Mouse (Mus musculus) left cerebral cortex, postnatal 14 days (tissue): ENCODE data around the gene Plekhj1. TPM values are rescaled to one million over a fixed set of nuclear protein-coding genes. Genes with fewer than 3 reads are reported as not detected.
"Not testable (repeated sequence)": the region's sequence is repeated elsewhere in the genome, so short reads cannot be mapped to it uniquely, and the experiment has no call there.

Source experiments
- DNase-seq, 2 experiments: peaks; one replicate each; pipeline ENCODE4 v3.0.0; 2021 to 2022; ENCODE audit warnings: low spot score in 2 of 2, mixed read lengths in 1 of 2
- intact Hi-C: fragments of 180-260 bp; cut with DNase I; formaldehyde crosslinking; loops from one replicate; pipeline ENCODE4 v1.15.1; 2025
- total RNA-seq, 2 experiments: library from RNA; stranded (reverse); gene quantifications; 2 replicates each; pipeline ENCODE4 v1.2.3; 2021

Plekhj1 gene
- total RNA-seq, 2 experiments from 2014 or later = 60.0 to 62.8 TPM

- no peak for DNase-seq
- intact Hi-C loops = loop anchor here (5.0 kb wide), 1 partner anchor 49 kb away; no protein-coding TSS in a partner anchor
These were observed 29.5 kb upstream of the Plekhj1 start for GRCm38 (mm10) chr10:80827870-80828420.

- intact Hi-C loops = loop anchor here (5.0 kb wide), 1 partner anchor 50 kb away; no protein-coding TSS in a partner anchor
- no peak for DNase-seq
These were observed 28.8 kb upstream of the Plekhj1 start for GRCm38 (mm10) chr10:80827063-80827869.

DNA sequence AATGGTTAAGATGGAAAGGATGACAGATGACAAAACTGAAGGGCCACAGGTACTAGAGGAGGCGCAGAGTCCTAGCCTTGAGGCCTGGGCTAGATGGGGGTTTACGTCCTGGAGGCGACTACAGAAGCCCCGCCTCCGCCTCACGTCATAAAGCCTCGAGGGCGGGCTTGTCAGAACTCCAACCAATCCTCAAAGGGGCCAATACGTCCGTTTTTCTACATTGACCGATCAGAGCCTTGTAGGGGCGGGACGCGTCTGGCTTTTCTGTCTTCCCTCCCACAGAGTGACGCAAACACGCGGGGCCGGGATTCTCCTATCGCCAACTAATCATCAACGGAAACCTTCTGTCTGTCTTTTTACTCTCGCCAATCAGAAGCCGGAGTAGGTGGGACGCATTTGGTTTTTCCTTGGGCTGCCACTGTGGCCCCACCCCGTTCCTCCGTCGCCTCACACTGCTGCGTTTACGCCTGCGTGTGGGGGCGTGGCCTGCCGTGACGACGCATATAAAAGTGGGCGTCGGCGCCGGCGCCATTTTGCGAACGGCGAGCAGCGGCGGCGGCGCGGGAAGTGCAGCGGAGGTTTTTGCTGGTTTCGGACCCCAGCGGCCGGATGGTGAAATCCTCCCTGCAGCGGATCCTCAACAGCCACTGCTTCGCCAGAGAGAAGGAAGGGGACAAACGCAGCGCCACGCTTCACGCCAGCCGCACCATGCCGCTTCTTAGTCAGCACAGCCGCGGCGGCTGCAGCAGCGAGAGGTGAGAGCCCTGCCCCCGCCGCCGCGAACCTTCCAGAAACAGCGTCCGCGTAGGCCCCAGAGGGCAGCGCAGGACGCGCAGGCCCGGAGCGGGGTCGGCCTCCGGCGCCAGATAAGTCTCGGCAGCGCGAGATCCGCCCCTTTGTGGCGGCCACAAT, 28.0 kb upstream of the Plekhj1 start, which contains the start of gene Oaz1:
Gene Oaz1, plus strand, starts transcription at position 506 of the 912 bp plus-strand sequence.
- intact Hi-C loops = loop anchor here (5.0 kb wide), 1 partner anchor 51 kb away; no protein-coding TSS in a partner anchor
- peak; percentile 99 to 100 for DNase-seq

- no peak for DNase-seq
- intact Hi-C loops = loop anchor here (5.0 kb wide), 1 partner anchor 52 kb away; no protein-coding TSS in a partner anchor
These were observed 26.4 kb upstream of the Plekhj1 start for GRCm38 (mm10) chr10:80824827-80825226.

GRCm38 (mm10) chr10:80823847-80824643, 25.6 kb upstream of the Plekhj1 start:
- DNase-seq = no peak
- intact Hi-C loops = no loop called here

- no peak for DNase-seq
- intact Hi-C loops = no loop called here
These were observed 24.9 kb upstream of the Plekhj1 start for GRCm38 (mm10) chr10:80823316-80823715.

DNA sequence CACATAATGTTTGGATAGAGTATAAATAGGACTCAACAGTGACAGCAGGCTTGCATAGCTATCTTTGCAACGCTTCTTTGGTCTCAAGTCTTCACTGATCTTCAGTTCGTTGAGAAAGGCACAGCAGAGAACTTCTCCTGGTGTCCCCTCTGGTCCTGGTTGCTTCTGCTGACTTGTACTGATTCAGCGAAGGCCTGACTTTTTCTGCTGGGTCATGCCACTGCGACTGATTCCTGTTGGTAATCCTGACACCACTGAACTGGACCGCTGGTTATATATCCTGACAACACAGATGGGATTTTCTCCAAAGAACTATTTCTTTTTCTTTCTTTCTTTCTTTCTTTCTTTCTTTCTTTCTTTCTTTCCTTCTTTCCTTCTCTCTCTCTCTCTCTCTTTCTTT, 24.1 kb upstream of the Plekhj1 start:
- intact Hi-C loops = no loop called here
- no peak for DNase-seq

DNA sequence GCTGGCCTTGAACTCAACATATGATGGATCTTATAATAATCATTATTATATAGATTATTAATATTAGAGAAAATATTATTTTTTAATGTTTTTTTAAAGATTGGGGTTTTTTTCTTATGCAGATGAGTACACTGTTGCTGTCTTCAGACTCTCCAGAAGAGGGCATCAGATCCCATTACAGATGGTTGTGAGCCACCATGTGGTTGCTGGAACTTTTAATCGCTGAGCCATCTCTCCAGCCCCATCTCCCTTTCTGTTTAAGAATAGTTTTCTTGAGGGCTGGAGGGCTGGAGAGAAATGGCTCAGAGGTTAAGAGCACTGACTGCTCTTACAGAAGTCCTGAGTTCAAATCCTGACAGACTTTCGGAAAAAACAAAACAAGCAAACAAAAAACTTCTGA, 23.6 kb upstream of the Plekhj1 start:
- intact Hi-C loops = no loop called here
- DNase-seq = no peak

DNA sequence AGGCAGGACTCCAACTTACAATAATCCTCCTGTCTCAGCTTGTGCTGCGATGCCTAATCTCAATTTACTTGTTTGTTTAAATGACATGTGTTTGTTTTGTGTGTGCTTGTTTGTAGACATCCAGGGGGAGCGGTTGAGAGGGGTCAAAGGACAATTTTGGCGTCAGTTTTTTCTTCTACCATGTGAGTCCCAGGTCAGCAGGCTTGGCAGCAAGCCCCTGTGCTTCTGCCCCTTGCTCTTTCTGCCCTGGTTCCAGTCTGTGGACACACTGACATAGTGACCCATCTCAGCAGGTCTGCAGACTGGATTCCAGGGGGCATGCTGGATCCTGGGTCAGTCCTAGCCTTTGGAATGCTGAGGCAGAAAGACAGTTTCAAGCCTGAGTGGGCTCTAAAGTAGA, 21.0 kb upstream of the Plekhj1 start:
- no peak for DNase-seq
- intact Hi-C loops = no loop called here

GRCm38 (mm10) chr10:80818599-80819281, 20.3 kb upstream of the Plekhj1 start:
- DNase-seq = no peak
- intact Hi-C loops = no loop called here

DNA sequence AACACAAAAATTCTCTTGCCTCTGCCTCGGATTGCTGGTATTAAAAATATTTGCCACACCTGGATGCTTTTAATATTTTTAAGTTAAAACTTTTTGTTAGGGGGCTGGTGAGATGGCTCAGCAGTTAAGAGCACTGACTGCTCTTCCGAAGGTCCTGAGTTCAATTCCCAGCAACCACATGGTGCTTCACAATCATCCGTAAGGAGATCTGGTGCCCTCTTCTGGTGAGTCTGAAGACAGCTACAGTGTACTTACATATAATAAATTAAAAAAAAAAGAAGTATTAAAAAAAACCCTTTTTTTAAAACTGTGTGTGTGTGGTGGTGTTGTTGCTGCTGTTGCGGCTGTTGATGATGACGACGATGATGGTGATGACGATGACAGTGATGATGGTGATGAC, 19.5 kb upstream of the Plekhj1 start:
- intact Hi-C loops, DNase-seq: not testable (repeated sequence)

- intact Hi-C loops = no loop called here
- no peak for DNase-seq
These were observed 18.7 kb upstream of the Plekhj1 start for GRCm38 (mm10) chr10:80817164-80817563.

DNA sequence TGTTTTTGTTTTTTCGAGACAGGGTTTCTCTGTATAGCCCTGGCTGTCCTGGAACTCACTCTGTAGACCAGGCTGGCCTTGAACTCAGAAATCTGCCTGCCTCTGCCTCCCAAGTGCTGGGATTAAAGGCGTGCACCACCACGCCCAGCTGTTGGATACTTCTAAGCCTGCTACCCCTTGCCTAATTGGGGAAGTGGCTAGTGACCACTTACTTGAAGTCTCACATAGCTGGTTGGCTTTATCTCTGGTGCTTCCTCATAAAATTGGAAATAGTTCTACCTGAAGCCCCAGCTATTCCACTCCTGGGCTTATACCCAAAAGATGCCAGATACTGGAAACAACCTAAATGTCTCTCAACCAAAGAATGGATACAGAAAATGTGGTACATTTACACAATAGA, 17.9 kb upstream of the Plekhj1 start:
- intact Hi-C loops, DNase-seq: not testable (repeated sequence)

- no peak for DNase-seq
- intact Hi-C loops = no loop called here
These were observed 16.4 kb upstream of the Plekhj1 start for GRCm38 (mm10) chr10:80814800-80815199.

DNA sequence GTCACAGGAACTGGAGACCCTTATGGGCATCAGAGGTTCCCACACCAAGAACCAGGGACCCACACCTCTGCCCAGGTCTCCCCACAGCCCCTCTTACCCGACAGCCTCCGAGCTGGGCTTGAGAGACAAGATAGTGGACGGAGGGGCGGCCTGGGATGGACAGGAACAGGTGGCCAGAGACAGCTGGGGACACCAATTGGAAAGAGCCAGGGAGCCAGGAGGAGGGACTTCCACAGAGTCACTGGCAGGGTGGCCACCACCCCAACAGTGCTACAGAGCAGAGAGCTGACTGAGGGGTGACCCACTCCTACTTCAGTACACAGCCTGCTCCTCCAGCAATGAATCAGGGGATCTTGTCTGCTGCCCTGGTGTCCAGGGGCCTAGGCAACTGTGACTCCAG, 14.9 kb upstream of the Plekhj1 start, which contains the start of gene Jsrp1:
Gene Jsrp1, minus strand, starts transcription at position 133 of the 400 bp plus-strand sequence.
- DNase-seq = no peak
- intact Hi-C loops = no loop called here

DNA sequence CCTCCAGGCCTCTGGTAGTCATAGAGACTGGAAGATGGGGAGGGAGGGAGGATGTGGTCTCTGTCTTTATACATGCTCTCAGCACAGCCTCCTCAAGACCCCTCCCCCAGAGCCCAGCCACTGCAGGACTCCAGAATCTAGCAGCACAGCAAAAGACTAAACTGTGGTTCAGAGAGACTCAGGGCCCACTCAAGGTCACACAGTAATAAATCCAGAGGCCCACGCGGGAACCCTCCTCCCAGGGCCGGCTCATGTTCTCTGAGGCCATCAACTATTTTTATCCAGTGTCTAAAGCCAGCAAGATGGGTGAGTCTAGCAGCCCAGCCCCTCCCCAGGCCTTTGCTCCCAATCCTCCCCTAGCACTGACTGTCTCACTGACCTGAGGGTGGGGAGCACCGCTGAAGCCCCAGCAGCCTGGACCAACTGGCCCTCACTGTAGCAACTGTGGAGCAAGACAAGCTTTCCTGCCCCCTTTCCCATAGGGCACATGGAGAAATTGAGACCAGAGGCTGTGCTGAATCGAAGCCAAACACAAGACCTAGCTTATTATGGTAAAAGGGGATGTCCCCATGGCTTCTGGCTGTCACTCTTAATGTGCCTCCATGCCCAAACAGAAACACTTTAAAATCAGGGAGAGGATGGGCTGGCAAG, 14.1 kb upstream of the Plekhj1 start:
- intact Hi-C loops = no loop called here
- no peak for DNase-seq

- intact Hi-C loops = no loop called here
- no peak for DNase-seq
These were observed 11.7 kb upstream of the Plekhj1 start for GRCm38 (mm10) chr10:80810084-80810483.
